Mouse (Mus musculus): ENCODE results near the gene Olfr71.

Olfr71 gene

GRCm38 (mm10) chr4:43656339-43657109 lies 53.5 kb downstream of the Olfr71 start, which contains the start of gene Hint2:
Gene Hint2, minus strand, starts transcription at chr4:43656466.
- DNase-seq (ENCODE audit: low read depth, low spot score) = peak; percentile 99

GRCm38 (mm10) chr4:43655656-43656338 lies 54.3 kb downstream of the Olfr71 start:
- no peak for DNase-seq (ENCODE audit: low read depth, low spot score)

Measured in ES-CJ7 (cell line).